Mouse (Mus musculus) cerebellum, adult 2 months (tissue): ENCODE measurements around the gene Sec11a.

Experiments
- CTCF ChIP-seq: fragments of 200-500 bp; IDR thresholded peaks from 2 replicates; pipeline ENCODE4 v1.5.1; 2011; ENCODE audit warnings: low read depth, mild to moderate bottlenecking, control low read depth, low read length, moderate library complexity, borderline replicate concordance; ENCODE audit not compliant: insufficient read depth
- POLR2A ChIP-seq: fragments of 200-500 bp; IDR thresholded peaks from 2 replicates; pipeline ENCODE4 v1.6.1; 2011; ENCODE audit warnings: low read length, control low read depth, borderline replicate concordance; ENCODE audit not compliant: insufficient read depth

DNA sequence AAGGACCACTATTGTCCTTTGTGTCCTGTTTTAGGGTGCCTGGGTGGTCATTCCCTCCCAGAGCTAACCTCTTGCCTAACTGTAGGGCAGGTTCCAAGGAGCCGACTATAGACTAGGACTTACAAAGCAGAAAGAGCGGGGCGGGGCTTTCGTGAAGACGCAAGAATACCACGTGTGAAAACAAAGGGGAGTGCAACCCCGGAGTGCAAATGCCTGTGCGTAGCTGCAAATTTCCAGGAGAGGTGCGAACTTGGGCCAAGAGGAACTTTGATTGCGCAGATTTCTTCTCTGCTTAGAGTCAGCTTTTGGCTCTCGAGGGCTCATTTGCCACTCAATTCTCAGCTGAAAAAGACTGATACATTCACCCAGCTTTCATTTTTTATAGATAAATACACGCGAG is 87.4 kb downstream of the Sec11a start:
- TF ChIP-seq CTCF (no peak), POLR2A (no peak)
